Mouse (Mus musculus) MN1 (cell line): ENCODE measurements around the gene Tcaim.
"Not testable (repeated sequence)": the region's sequence is repeated elsewhere in the genome, so short reads cannot be mapped to it uniquely, and the experiment has no call there.

ENCODE experiments used
- DNase-seq: peaks from one replicate; pipeline ENCODE4 v3.0.0-alpha.2; 2016; ENCODE audit warnings: low spot score

The Tcaim gene

DNA sequence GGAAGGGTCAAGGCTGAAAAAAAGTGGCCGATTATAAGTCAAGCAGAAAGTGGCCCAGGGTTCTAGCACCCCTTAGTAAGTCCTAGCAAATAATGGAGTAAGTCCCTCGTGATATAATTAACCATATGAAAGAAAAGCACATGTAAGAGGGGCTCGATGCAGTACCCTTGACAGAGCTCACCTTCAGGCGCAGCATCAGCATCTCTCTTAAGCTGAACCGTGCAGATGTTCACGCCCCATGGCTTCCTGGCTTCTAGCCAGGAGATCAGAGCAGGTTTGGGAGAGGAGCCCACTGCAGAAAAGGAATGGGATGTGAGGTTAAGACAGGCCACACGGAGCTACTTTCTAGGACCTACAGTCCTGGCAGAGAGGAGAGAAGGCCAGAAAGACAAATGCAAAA, 49.2 kb downstream of the Tcaim start:
- DNase-seq: no peak

DNA sequence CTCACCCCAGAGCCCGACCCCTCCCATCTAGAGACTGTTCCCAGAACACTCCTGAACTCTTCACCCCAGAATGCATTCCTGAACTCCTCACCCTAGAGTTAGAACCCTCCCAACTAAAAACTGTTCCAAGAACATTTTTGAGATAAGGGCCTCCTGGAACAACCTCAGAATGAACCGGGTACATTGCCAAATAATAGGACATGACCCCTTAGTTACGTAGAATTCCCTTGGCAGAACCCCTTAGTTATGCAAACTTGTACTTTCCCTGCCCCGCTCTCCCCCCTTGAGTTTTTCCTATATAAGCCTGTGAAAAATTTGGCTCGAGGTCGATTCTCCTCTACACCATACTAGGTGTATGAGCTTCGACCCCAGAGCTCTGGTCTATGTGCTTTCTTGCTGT, 49.8 kb downstream of the Tcaim start:
- DNase-seq: not testable (repeated sequence)

DNA sequence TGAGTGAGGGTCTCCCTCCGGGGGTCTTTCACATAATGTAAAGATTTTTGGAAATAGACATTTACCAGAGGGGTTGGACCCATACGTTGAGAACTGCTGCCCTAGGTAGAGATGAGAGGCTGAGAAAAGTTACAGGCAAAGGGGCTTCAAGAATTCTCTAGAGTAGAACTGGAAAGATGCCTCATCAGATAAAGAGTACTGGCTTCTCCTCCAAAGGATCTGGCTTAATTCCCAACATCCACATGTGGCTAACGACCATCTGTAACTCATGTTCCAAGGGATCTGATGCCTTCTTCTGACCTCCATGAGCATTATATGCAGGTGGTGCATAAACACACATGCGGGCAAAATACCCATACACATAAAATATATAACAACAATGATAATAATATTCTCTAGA, 50.3 kb downstream of the Tcaim start:
- no peak for DNase-seq

DNA sequence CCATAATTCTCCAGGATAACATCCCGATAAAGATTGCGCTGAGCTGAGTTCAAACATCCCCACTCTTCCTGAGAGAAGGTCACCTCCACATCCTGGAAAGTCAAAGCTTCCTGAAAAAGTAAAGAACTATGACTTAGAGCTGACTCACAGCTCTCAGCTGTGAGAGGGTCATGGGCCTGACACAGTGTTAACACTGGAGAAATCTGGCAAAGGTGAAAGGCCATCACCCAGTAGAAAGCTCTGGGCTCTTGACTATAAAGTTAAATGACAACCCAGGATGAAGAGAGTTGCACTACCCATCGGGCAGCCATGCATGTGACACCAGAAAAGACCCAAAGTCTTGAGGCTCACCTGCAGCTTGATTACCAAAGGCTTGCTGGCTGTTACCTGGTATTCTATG, 51.4 kb downstream of the Tcaim start:
- no peak for DNase-seq

DNA sequence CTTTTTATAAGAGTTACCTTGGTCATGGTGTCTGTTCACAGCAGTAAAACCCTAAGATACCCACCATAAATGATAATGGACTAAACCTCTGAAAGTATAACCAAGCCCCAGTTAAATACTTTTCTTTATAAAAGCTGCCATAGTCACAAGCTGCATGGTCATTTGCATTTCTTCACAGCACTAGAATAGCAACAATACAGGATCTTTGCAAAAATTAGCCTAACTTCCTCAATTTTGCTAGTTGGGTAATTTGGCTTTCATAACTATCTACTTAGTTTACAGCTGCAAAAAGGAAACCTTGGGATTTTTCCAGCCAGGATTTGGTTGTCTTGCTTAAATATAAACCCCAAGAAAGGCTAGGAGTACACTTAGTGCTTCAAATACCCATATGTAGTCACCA, 55.4 kb downstream of the Tcaim start:
- DNase-seq: no peak

DNA sequence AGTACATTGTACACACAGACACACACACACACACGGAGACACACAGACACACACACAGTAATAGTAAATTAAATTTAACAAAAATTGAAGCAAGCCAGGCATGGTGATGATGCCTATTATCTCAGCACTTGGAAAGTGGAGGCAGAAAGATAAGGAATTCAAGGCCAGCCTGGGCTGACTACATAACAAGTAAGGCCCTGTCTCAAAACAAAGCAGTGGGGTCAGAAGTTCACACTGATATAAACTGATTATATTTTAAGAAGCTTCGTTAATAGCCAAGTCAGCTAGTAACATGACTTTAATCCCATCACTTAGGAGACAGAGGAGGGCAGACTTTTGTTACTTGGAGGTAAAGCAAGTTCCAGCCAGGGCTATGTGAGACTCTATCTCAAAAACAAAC, 58.4 kb downstream of the Tcaim start:
- peak; percentile 75 for DNase-seq

DNA sequence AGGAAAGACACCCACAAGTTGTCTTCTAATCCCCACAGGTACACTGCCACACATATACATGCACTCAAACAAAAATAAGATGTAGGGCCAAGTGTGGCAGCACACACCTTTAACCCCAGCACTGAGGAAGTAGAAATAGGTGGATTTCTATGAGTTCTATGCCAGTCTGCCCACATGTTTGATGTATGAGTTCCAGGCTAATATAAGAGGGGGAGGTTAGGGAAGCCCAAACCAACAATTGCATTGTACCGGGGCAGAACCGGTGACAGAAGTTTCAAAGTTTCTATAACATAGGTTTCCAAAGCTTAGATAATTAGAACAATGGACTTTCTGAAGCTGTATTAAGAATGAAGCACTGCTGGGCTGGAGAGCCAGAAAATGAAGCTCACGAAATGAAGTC, 59.5 kb downstream of the Tcaim start:
- DNase-seq: peak; percentile 9

DNA sequence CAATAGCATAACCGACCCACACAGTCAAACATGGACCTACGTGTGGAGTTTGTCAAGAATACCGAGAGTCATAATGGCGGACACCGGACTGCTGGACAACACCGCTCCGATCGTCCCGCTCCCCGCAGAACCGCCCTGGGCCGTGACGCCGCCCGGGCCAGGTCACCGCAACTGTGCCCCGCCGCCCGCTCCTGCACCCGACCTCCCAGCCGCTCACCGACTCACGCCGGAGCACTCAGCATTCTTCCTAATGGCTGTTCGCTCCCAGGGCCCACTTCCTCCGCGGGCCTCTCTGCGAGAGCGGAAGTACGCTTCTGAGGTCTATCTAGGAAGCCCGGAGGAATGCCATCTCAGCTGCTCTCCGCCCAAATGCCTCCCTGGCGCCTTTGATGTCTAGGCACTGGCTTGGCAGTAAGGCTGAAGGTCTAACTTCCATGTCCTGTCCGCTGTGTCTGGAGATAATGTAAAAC, 60.4 kb downstream of the Tcaim start, which contains the start of gene Zfp445:
Zfp445 (minus strand) TSS at position 310 of the 470 bp plus-strand sequence.
- peak; percentile 91 for DNase-seq

DNA sequence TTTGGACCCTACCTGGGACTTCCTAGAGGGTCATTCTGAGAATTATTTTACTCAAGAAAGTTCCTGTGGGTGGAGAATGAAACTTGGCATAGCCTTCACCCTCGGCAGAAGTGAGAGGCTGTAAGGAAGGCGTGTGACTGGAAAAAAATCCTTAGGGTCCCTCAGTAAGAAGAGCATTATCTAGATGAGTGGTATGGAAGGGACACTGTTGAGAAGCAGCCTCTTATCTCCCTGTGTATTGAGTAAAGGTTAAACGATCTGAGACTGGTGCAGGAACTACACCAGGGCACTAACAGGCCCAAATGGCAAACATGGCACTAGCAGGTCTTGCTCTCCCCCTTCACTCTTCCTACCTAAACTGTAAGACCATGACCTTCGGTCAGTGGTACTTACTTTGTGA, 60.9 kb downstream of the Tcaim start:
- no peak for DNase-seq

DNA sequence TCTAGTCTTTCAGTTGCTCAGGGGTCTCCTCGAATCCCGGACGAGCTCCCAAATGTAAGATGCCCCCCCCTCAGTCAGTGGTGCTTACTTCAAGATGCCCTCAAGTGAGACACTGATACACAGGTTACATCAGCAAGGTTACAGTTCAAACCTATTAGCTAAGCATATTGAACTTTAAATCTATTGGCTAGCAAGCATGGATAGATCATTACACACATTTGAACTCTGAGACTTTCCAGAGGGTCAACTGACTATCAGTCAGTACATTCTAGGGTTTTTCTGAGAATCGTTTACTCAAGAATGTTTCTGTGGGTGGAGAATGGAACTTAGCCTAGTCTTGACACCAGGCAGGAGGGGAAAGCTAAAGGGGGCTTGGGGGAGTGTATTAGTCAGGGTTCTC, 67.3 kb downstream of the Tcaim start:
- DNase-seq: no peak

DNA sequence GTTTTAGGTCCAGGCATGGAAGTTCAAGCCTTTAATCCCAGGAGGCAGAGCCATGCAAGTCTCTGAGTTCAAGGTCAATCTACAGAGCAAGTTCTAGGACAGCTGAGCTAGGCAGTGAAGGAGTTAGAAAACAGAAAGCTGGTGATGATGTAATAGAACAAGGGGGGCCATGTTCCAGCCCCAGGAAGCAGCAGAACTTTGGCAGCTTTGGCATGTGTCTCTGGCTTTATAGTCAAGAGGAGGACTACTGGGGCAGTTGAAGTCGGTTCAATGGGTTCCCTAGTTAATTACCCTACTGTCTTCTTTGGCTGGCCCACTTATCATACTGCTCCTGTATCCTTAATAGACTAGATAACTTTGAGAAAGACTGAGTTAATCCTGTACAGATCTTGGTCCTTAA, 69.3 kb downstream of the Tcaim start:
- DNase-seq: no peak

DNA sequence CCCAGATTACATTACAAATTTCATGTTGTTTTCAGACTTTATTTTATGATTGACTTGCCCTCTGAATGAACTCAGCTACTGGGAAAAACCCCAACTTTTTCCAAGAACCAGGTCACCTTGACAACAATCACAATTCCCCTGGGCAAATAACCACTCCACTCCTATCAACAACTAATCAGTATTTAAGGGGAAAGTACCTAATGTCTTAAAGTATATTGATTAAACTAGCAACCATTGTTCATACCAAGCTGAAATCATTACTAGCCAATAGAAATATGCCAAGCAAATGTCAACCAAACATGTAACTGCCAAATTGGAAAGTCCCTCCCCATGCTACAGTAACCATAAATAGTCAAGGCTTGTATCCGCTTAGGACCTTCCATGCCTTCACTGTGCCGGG, 69.8 kb downstream of the Tcaim start:
- no peak for DNase-seq

DNA sequence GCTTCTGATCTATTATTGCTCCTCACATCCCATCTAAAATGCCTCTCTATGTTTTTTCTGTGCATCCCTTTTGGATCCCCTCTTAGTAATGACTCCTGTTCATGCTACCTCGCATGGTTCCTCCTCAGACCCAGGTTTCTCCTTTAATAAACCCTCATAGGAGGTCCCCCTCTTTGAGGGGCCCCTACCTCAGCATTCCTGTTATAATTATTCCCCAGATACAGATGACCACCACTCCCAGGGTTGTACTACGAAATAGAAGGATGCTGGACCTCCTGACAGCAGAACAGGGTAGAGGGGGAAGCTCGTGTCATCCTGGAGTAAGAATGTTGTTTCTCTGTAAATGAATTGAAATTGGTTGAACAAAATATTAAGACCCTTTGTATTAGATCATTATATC, 80.0 kb downstream of the Tcaim start, which contains the start of gene Zkscan7:
Zkscan7 (plus strand) TSS at position 301 of the 400 bp plus-strand sequence.
- DNase-seq: no peak
